11 mouse cellular contexts compared by ENCODE assay signal in genomic region chr14:54333452-54334189, GRCm38 (mm10). TPM values are rescaled to one million over a fixed set of nuclear protein-coding genes. Genes with fewer than 3 reads are reported as not detected.
DNase-seq lines count a peak whose midpoint lies in the region; ATAC-seq and TF ChIP-seq lines count a peak whose summit lies in the region.
"Had no signal": no experiment of that assay in that cellular context is flagged by ENCODE, and none has a peak within 500 bp of the region (broad histone marks: within the 10 kb centered on the region; RNA-seq: fewer than 3 reads in every experiment).

No protein-coding gene starts in this region.

- H3K36me3 ChIP-seq in midbrain, embryonic 14.5 days (ENCODE audit: control insufficient read depth, insufficient read depth, low read length) = no peaks in the 10 kb centered on the region
- no peaks in the 10 kb centered on the region for H3K36me3 ChIP-seq in midbrain, postnatal 0 days (ENCODE audit: insufficient read depth, low read length)
- no peaks in the 10 kb centered on the region for H3K36me3 ChIP-seq in heart, postnatal 0 days (replicated peaks; ENCODE audit: control insufficient read depth, insufficient read depth, low read length)
- H3K36me3 ChIP-seq in testis, adult 2 months (ENCODE audit: control insufficient read depth, insufficient read depth, low read length) = no peaks in the 10 kb centered on the region
- no peaks in the 10 kb centered on the region for H3K36me3 ChIP-seq in midbrain, embryonic 11.5 days (ENCODE audit: control insufficient read depth, insufficient read depth, low read length)
- H3K36me3 ChIP-seq: intestine, embryonic 15.5 days; liver, embryonic 15.5 days; neural tube, embryonic 12.5 days had no signal

- no peak overlapping the region for H3K9ac ChIP-seq in midbrain, embryonic 14.5 days (replicated peaks; ENCODE audit: low read length)
- H3K9ac ChIP-seq in midbrain, postnatal 0 days (replicated peaks; ENCODE audit: low read length, poor library complexity, severe bottlenecking) = no peak overlapping the region
- H3K9ac ChIP-seq in heart, postnatal 0 days (replicated peaks; ENCODE audit: low read depth, low read length) = no peak overlapping the region
- no peak overlapping the region for H3K9ac ChIP-seq in midbrain, embryonic 11.5 days (ENCODE audit: low read length)
- H3K9ac ChIP-seq: intestine, embryonic 15.5 days; liver, embryonic 15.5 days; neural tube, embryonic 12.5 days had no signal

- WGBS in midbrain, embryonic 14.5 days = 80% methylated on average over 8 of the region's 8 CpGs
- WGBS in midbrain, postnatal 0 days = 73% methylated on average over 8 of the region's 8 CpGs
- 25% methylated on average over 8 of the region's 8 CpGs for WGBS in heart, postnatal 0 days
- 85% methylated on average over 8 of the region's 8 CpGs for WGBS in midbrain, embryonic 11.5 days

- peak; percentile 46; the same call in 1 of the 2 replicates for TF ChIP-seq EP300 in heart, postnatal 0 days (IDR thresholded peaks at IDR 0.05; ENCODE audit: low read depth)

- no peak overlapping the region for H3K4me3 ChIP-seq in midbrain, embryonic 14.5 days (replicated peaks; ENCODE audit: low read depth, low read length)
- no peak overlapping the region for H3K4me3 ChIP-seq in midbrain, postnatal 0 days (ENCODE audit: low read depth, low read length)
- no peak overlapping the region for H3K4me3 ChIP-seq in heart, postnatal 0 days (ENCODE audit: low read depth, low read length)
- H3K4me3 ChIP-seq in testis, adult 2 months (ENCODE audit: control insufficient read depth, low read depth, low read length) = no peak overlapping the region
- H3K4me3 ChIP-seq in midbrain, embryonic 11.5 days (ENCODE audit: low read depth, low read length) = no peak overlapping the region
- H3K4me3 ChIP-seq: intestine, embryonic 15.5 days; liver, embryonic 15.5 days; neural tube, embryonic 12.5 days had no signal

- no peak for ATAC-seq in midbrain, embryonic 14.5 days (ENCODE audit: low FRiP score, low TSS enrichment)
- ATAC-seq in midbrain, postnatal 0 days (ENCODE audit: low FRiP score) = no peak
- ATAC-seq in heart, postnatal 0 days (ENCODE audit: insufficient read depth, low read depth) = peak; percentile 90
- ATAC-seq in midbrain, embryonic 11.5 days (ENCODE audit: low FRiP score) = no peak
- ATAC-seq: intestine, embryonic 15.5 days had no signal

- TF ChIP-seq CTCF in midbrain, postnatal 0 days (IDR thresholded peaks at IDR 0.05) = no peak
- no peak for TF ChIP-seq CTCF in heart, postnatal 0 days (IDR thresholded peaks at IDR 0.05; ENCODE audit: low read depth)
- no peak for TF ChIP-seq CTCF in testis, adult 2 months (IDR thresholded peaks at IDR 0.05; ENCODE audit: control insufficient read depth, insufficient read depth, insufficient replicate concordance, low read depth, low read length)

- H3K27ac ChIP-seq in midbrain, embryonic 14.5 days (replicated peaks; ENCODE audit: low read depth, low read length) = no peak overlapping the region
- no peak overlapping the region for H3K27ac ChIP-seq in midbrain, postnatal 0 days (ENCODE audit: low read depth, low read length)
- peak overlapping the region; percentile 71 for H3K27ac ChIP-seq in heart, postnatal 0 days (ENCODE audit: low read depth)
- H3K27ac ChIP-seq in testis, adult 2 months (ENCODE audit: control insufficient read depth, insufficient read depth, low read depth, low read length) = peak overlapping the region; percentile 78
- H3K27ac ChIP-seq in midbrain, embryonic 11.5 days (ENCODE audit: low read depth, low read length) = no peak overlapping the region
- H3K27ac ChIP-seq: intestine, embryonic 15.5 days; liver, embryonic 15.5 days; neural tube, embryonic 12.5 days had no signal

- H3K9me3 ChIP-seq in midbrain, embryonic 14.5 days (ENCODE audit: control insufficient read depth, low read length) = no peaks in the 10 kb centered on the region
- H3K9me3 ChIP-seq in midbrain, postnatal 0 days (ENCODE audit: low read length) = no peaks in the 10 kb centered on the region
- H3K9me3 ChIP-seq in heart, postnatal 0 days (replicated peaks; ENCODE audit: control insufficient read depth, low read length) = no peaks in the 10 kb centered on the region
- H3K9me3 ChIP-seq in midbrain, embryonic 11.5 days (ENCODE audit: control insufficient read depth, low read length) = no peaks in the 10 kb centered on the region
- H3K9me3 ChIP-seq: intestine, embryonic 15.5 days; liver, embryonic 15.5 days; neural tube, embryonic 12.5 days had no signal

- peak; percentile 12 for DNase-seq in midbrain, embryonic 14.5 days
- DNase-seq in midbrain, postnatal 0 days (ENCODE audit: low spot score) = no peak
- peak; percentile 2 for DNase-seq in brain, adult 2 months (ENCODE audit: low read depth, low spot score)
- DNase-seq in heart, postnatal 0 days (ENCODE audit: low spot score) = peak; percentile 48
- no peak for DNase-seq in urinary bladder, postnatal 25 days (ENCODE audit: low spot score)
- no peak for DNase-seq in midbrain, embryonic 11.5 days (ENCODE audit: low spot score, missing footprints)

- no peak overlapping the region for H3K4me2 ChIP-seq in midbrain, embryonic 14.5 days (ENCODE audit: low read length)
- H3K4me2 ChIP-seq in midbrain, postnatal 0 days (ENCODE audit: low read depth, low read length, poor library complexity, severe bottlenecking) = no peak overlapping the region
- H3K4me2 ChIP-seq in heart, postnatal 0 days (ENCODE audit: low read depth, low read length) = peak overlapping the region; percentile 15; the same call in 1 of the 2 replicates
- H3K4me2 ChIP-seq in midbrain, embryonic 11.5 days = no peak overlapping the region
- H3K4me2 ChIP-seq: intestine, embryonic 15.5 days; liver, embryonic 15.5 days; neural tube, embryonic 12.5 days had no signal

- no peaks in the 10 kb centered on the region for H3K4me1 ChIP-seq in midbrain, embryonic 14.5 days (ENCODE audit: control insufficient read depth, insufficient read depth, low read length)
- no peaks in the 10 kb centered on the region for H3K4me1 ChIP-seq in midbrain, postnatal 0 days (ENCODE audit: insufficient read depth, low read length)
- H3K4me1 ChIP-seq in heart, postnatal 0 days (ENCODE audit: control insufficient read depth, insufficient read depth) = peaks cover 10% of the 10 kb centered on the region
- H3K4me1 ChIP-seq in testis, adult 2 months (ENCODE audit: control insufficient read depth, insufficient read depth, low read length) = peaks cover 4% of the 10 kb centered on the region
- no peaks in the 10 kb centered on the region for H3K4me1 ChIP-seq in midbrain, embryonic 11.5 days (ENCODE audit: control insufficient read depth, insufficient read depth, low read length)
- H3K4me1 ChIP-seq: intestine, embryonic 15.5 days; liver, embryonic 15.5 days had no signal

- H3K27me3 ChIP-seq in midbrain, embryonic 14.5 days (ENCODE audit: control insufficient read depth, insufficient read depth, low read length) = no peaks in the 10 kb centered on the region
- no peaks in the 10 kb centered on the region for H3K27me3 ChIP-seq in midbrain, postnatal 0 days (ENCODE audit: insufficient read depth, low read length)
- H3K27me3 ChIP-seq in heart, postnatal 0 days (ENCODE audit: control insufficient read depth, insufficient read depth, low read length) = no peaks in the 10 kb centered on the region
- H3K27me3 ChIP-seq in testis, adult 2 months (ENCODE audit: control insufficient read depth, insufficient read depth, low read length) = no peaks in the 10 kb centered on the region
- H3K27me3 ChIP-seq in midbrain, embryonic 11.5 days (ENCODE audit: control insufficient read depth, insufficient read depth, low read length) = no peaks in the 10 kb centered on the region
- H3K27me3 ChIP-seq: intestine, embryonic 15.5 days; liver, embryonic 15.5 days; neural tube, embryonic 12.5 days had no signal

- no peak for TF ChIP-seq POLR2A in testis, adult 2 months (IDR thresholded peaks at IDR 0.05; ENCODE audit: control insufficient read depth, low read depth, low read length)

RNA-seq across cellular contexts. Expression of gene Oxa1l, which starts 27.0 kb away (rescaled TPM):
- 58.6 and 71.2 TPM in 2 replicates for polyA plus RNA-seq in midbrain, embryonic 14.5 days (2014; fragmentation: Nextera tagmentation; extraction: Ambion mirVana)
- total RNA-seq in midbrain, postnatal 0 days (2014; rRNA removed) = 89.2 and 93.9 TPM in 2 replicates
- polyA plus RNA-seq in midbrain, postnatal 0 days (2015; fragmentation: Nextera tagmentation; extraction: Ambion mirVana) = 68.5 and 71.7 TPM in 2 replicates
- total RNA-seq in heart, postnatal 0 days (2014; rRNA removed; ENCODE audit: low replicate concordance) = 136 and 152 TPM in 2 replicates
- polyA plus RNA-seq in heart, postnatal 0 days (2015; fragmentation: Nextera tagmentation; extraction: Ambion mirVana) = 99.3 and 109 TPM in 2 replicates
- 28.0 and 28.6 TPM in 2 replicates for polyA plus RNA-seq in testis, adult 2 months (2012; rRNA removed)
- polyA plus RNA-seq in midbrain, embryonic 11.5 days (2014; fragmentation: Nextera tagmentation; extraction: Ambion mirVana) = 44.2 and 45.9 TPM in 2 replicates

RNA-seq across cellular contexts. Expression of gene Olfr49, which starts 48.9 kb away (rescaled TPM):
- polyA plus RNA-seq in midbrain, embryonic 14.5 days (2014; fragmentation: Nextera tagmentation; extraction: Ambion mirVana) = not detected in 2 replicates
- not detected in 2 replicates for total RNA-seq in midbrain, postnatal 0 days (2014; rRNA removed)
- not detected in 2 replicates for polyA plus RNA-seq in midbrain, postnatal 0 days (2015; fragmentation: Nextera tagmentation; extraction: Ambion mirVana)
- not detected in 2 replicates for total RNA-seq in heart, postnatal 0 days (2014; rRNA removed; ENCODE audit: low replicate concordance)
- polyA plus RNA-seq in heart, postnatal 0 days (2015; fragmentation: Nextera tagmentation; extraction: Ambion mirVana) = not detected in 2 replicates
- not detected in 2 replicates for polyA plus RNA-seq in testis, adult 2 months (2012; rRNA removed)
- not detected in 2 replicates for polyA plus RNA-seq in midbrain, embryonic 11.5 days (2014; fragmentation: Nextera tagmentation; extraction: Ambion mirVana)
- polyA plus RNA-seq: intestine, embryonic 15.5 days; liver, embryonic 15.5 days; neural tube, embryonic 12.5 days; stomach, embryonic 16.5 days had no signal

Comparison
In these comparisons a context has a peak if more than half of its experiments do, and no peak if none do; other contexts are left out.
1. DNase-seq: peak in midbrain, embryonic 14.5 days (single experiment), brain, adult 2 months (single experiment) and heart, postnatal 0 days (single experiment); none in midbrain, postnatal 0 days (single experiment), urinary bladder, postnatal 25 days (single experiment) and midbrain, embryonic 11.5 days (single experiment).
2. H3K27ac ChIP-seq: peak in heart, postnatal 0 days (single experiment) and testis, adult 2 months (single experiment); none in midbrain, embryonic 14.5 days (single experiment), midbrain, postnatal 0 days (single experiment) and midbrain, embryonic 11.5 days (single experiment).